Mouse (Mus musculus): ENCODE results near the gene Cfdp1. TPM values are rescaled to one million over a fixed set of nuclear protein-coding genes. Genes with fewer than 3 reads are reported as not detected.
A peak's percentile ranks its signal among the peaks of the same experiment; 100 is the strongest.

Gene Cfdp1
- 205 and 225 TPM in 2 replicates for polyA plus RNA-seq (2016; fragmentation: Nextera tagmentation; extraction: Ambion mirVana)

- under 1% methylated on average over 53 of the region's 53 CpGs for WGBS
Observed at GRCm38 (mm10) chr8:111853861-111854501, at the start of gene Cfdp1. Gene Cfdp1 (minus strand): TSS chr8:111854291.

DNA sequence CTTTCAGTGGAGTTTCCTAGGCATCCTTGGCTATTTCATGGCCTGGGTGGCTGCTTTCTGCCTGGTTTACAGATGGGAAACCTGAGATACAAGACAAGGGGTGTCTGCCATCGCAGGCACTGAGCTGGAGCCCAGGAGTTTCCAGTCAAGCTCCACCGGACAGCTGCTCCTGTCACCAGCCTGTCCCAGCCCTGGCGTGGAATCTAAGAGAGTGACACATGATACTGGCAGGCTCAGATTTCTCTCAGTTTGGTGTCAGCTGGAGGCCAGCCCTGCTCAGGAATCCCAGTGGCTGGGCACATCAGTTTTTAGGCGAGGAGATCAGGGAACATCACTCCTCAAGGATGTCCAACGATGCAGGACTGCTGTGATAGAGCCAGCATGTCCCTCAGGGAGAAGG is 48.0 kb upstream of the Cfdp1 start:
- H3K4me1 ChIP-seq, result 0 out of 2 replicates have a peak, but pooled peaks cover 7% of the 10 kb centered on the region
- WGBS, result 42% methylated on average over 5 of the region's 5 CpGs
- DNase-seq (ENCODE audit: low spot score), result no peak
- no peaks in the 10 kb centered on the region for H3K27me3 ChIP-seq (ENCODE audit: low read depth, poor library complexity, severe bottlenecking)
- no peak overlapping the region for H3K4me3 ChIP-seq
- no peaks in the 10 kb centered on the region for H3K36me3 ChIP-seq
- no peaks in the 10 kb centered on the region for H3K9me3 ChIP-seq (replicated peaks)
- no peak overlapping the region for H3K27ac ChIP-seq (replicated peaks)

More at GRCm38 (mm10) chr8:111853861-111854501, at the start of gene Cfdp1:
- Histone ChIP-seq H3K27me3 (ENCODE audit: low read depth, poor library complexity, severe bottlenecking) (no peaks in the 10 kb centered on the region), H3K36me3 (0 out of 2 replicates have a peak, but pooled peaks cover 3% of the 10 kb centered on the region), H3K4me1 (peaks cover 8% of the 10 kb centered on the region), H3K4me3 (peak within 1 kb of the TSS; percentile 86), H3K9me3 (replicated peaks) (no peaks in the 10 kb centered on the region), H3K27ac (replicated peaks) (peak within 1 kb of the TSS; percentile 82)
- DNase-seq (ENCODE audit: low spot score), result peak; percentile 98

DNA sequence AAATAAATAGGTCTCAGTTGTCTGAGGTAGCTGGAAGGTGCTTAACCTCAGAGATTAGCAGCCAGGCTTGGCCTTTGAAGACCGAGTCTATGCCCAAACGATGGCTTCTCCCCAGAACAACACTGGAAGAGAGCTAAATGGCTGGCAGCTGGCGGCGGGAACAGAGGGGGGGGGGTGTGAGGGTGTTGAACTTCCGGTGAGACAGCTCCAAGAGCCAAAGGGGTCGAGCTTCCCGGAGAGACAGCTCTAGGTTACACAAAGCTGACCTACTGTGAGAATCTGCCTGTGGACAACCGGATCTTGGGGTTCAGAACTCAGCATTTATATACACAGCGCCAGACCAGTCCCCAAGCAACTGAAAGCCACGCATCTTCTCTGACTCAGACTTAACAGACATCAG is 44.5 kb upstream of the Cfdp1 start:
- H3K27ac ChIP-seq (replicated peaks), result no peak overlapping the region
- H3K27me3 ChIP-seq (ENCODE audit: low read depth, poor library complexity, severe bottlenecking), result no peaks in the 10 kb centered on the region
- no peak overlapping the region for H3K4me3 ChIP-seq
- no peaks in the 10 kb centered on the region for H3K9me3 ChIP-seq (replicated peaks)
- no peaks in the 10 kb centered on the region for H3K36me3 ChIP-seq
- no peak for DNase-seq (ENCODE audit: low spot score)
- 30% methylated on average over 10 of the region's 10 CpGs for WGBS
- H3K4me1 ChIP-seq, result 0 out of 2 replicates have a peak, but pooled peaks cover 7% of the 10 kb centered on the region

DNA sequence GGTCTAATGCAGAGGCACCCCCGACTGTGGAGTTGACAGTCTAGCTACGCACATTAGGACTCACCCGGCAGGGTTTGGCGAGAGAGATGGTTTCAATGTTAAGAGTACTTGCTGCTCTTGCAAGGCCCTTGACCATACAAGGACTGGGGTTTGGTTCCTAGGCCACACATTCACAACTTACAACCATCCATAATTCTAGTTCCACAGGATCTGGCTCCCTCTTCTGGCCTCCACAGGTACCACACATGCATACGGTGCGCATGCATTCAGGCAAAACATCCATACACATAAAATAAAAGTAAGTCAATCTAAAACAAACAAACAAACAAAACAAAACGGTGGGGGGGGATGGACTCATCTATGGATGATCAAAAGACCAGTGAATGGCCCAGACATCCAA is 40.9 kb upstream of the Cfdp1 start:
- Histone ChIP-seq H3K36me3 (no peaks in the 10 kb centered on the region), H3K27me3 (ENCODE audit: low read depth, poor library complexity, severe bottlenecking) (peaks cover 27% of the 10 kb centered on the region), H3K27ac (replicated peaks) (no peak overlapping the region), H3K9me3 (replicated peaks) (no peaks in the 10 kb centered on the region), H3K4me3 (no peak overlapping the region), H3K4me1 (peaks cover 14% of the 10 kb centered on the region)
- WGBS, result 87% methylated on average over 7 of the region's 7 CpGs
- no peak for DNase-seq (ENCODE audit: low spot score)

DNA sequence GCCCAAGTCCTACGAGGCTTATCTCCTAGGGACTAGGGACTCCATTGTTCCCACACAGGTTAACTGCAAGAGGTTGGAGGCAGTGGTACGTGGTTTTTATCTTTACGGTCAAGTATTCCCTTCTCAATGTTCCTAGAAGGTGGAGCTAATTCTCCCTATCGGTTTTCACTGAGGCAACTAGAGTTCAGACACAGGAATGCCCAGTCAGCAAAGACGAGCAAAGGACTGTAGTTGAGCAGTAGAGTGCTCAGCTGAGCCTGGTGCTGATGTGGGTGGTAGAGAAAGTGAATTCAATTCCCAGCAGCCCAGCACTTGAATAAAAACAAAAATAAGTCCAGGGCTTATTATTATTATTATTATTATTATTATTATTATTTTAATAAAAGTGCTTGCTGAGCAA is 38.5 kb upstream of the Cfdp1 start:
- H3K9me3 ChIP-seq (replicated peaks), result no peaks in the 10 kb centered on the region
- H3K4me1 ChIP-seq, result peaks cover 14% of the 10 kb centered on the region
- no peak overlapping the region for H3K27ac ChIP-seq (replicated peaks)
- no peak overlapping the region for H3K4me3 ChIP-seq
- H3K36me3 ChIP-seq, result no peaks in the 10 kb centered on the region
- 74% methylated on average over 5 of the region's 5 CpGs for WGBS
- DNase-seq (ENCODE audit: low spot score), result no peak
- peaks cover 49% of the 10 kb centered on the region for H3K27me3 ChIP-seq (ENCODE audit: low read depth, poor library complexity, severe bottlenecking)

DNA sequence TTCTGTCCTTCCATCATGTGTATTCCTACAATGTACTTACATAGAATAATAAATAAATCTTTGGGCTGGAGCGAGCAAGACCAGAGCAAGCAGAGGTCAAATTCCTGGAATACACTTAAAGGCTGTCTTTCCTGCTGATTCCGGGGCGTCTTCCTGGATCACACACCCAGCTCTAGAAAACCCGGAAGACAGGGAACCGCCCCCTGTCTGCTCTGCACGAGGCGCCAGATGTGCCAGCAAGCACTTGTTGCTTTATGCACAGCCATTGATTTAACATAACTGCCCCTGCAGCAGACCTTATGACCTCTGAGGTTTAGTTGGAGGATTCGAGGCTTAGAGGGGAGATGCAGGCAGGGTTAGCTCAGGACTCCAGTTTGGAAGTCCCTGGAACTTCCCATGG is 37.9 kb upstream of the Cfdp1 start:
- 37% methylated on average over 8 of the region's 8 CpGs for WGBS
- H3K9me3 ChIP-seq (replicated peaks), result no peaks in the 10 kb centered on the region
- peaks cover 14% of the 10 kb centered on the region for H3K4me1 ChIP-seq
- no peak overlapping the region for H3K4me3 ChIP-seq
- peak; percentile 18 for DNase-seq (ENCODE audit: low spot score)
- H3K27ac ChIP-seq (replicated peaks), result no peak overlapping the region
- peaks cover 56% of the 10 kb centered on the region for H3K27me3 ChIP-seq (ENCODE audit: low read depth, poor library complexity, severe bottlenecking)
- H3K36me3 ChIP-seq, result no peaks in the 10 kb centered on the region

DNA sequence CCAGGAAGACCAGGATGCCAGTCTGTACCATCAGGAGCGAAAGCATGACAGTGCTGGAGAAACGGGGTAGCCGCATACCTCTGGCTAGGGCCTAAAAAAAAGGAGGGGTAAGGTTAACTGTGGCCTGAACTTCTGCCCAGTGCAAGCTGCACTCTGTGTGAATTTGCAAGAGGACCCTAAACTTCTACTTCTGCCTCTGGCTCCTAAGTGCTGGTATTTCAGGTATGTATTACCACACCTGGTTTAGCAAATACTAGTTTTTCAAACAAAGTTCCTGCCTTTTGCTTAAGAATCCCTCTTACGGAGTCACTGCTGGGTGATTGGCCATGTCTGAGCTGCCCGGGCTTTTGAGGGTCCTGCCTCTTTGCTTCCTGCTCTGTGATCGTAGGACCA is 36.8 kb upstream of the Cfdp1 start:
- H3K36me3 ChIP-seq, result no peaks in the 10 kb centered on the region
- WGBS, result 64% methylated on average over 6 of the region's 6 CpGs
- H3K27ac ChIP-seq (replicated peaks), result no peak overlapping the region
- no peaks in the 10 kb centered on the region for H3K9me3 ChIP-seq (replicated peaks)
- peaks cover 14% of the 10 kb centered on the region for H3K4me1 ChIP-seq
- peaks cover 59% of the 10 kb centered on the region for H3K27me3 ChIP-seq (ENCODE audit: low read depth, poor library complexity, severe bottlenecking)
- no peak for DNase-seq (ENCODE audit: low spot score)
- no peak overlapping the region for H3K4me3 ChIP-seq

DNA sequence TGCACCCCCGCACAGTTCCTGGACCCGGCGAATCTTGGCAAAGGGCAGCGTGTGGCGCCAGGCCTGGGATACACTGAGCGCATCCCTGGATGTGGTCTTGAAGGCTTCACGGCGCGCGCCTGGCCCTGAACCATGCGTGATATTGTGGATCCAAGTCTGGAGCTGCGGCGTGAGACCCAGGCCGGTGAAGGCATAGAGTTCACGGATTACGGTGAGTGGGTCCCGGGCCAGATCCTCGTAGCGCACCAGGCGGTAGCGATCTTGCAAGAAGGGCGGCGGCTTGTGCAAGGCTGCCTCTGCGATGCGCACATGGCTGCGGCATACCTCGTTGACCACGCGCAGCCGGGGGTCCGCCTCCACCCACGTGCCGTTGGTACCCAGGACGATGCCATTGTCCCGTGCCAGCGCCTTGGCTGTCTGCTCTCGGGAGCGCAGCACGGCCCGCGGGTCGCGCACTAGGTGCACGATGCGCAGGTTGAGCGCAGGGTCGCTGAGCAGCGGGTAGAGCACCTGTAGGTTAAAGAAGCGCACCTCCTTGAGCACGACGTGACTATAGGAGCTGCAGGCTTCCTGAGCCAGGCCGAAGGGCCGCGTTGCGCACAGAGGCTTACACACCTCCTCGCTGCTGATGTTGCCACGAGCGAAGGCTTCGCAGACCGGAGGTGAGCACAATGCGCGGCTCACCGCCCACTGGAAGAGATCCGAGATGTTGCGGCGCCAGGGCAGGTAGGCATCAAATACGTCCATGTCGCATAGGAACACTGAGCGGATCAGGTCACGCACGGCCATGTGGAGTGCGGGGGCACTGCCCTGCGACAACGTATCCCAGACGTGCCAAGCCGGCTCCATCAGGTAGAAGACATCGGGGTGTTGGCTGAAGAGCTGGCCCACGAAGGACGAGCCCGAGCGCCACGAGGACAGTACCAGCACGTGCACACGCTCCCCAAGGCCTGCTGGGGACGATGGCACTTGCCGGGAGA is 36.1 kb upstream of the Cfdp1 start:
- H3K27me3 ChIP-seq (ENCODE audit: low read depth, poor library complexity, severe bottlenecking), result peaks cover 59% of the 10 kb centered on the region
- no peaks in the 10 kb centered on the region for H3K9me3 ChIP-seq (replicated peaks)
- WGBS, result 12% methylated on average over 86 of the region's 86 CpGs
- H3K27ac ChIP-seq (replicated peaks), result no peak overlapping the region
- peak overlapping the region; percentile 44 for H3K4me3 ChIP-seq
- H3K4me1 ChIP-seq, result peaks cover 14% of the 10 kb centered on the region
- peak; percentile 19 for DNase-seq (ENCODE audit: low spot score)
- H3K36me3 ChIP-seq, result no peaks in the 10 kb centered on the region

DNA sequence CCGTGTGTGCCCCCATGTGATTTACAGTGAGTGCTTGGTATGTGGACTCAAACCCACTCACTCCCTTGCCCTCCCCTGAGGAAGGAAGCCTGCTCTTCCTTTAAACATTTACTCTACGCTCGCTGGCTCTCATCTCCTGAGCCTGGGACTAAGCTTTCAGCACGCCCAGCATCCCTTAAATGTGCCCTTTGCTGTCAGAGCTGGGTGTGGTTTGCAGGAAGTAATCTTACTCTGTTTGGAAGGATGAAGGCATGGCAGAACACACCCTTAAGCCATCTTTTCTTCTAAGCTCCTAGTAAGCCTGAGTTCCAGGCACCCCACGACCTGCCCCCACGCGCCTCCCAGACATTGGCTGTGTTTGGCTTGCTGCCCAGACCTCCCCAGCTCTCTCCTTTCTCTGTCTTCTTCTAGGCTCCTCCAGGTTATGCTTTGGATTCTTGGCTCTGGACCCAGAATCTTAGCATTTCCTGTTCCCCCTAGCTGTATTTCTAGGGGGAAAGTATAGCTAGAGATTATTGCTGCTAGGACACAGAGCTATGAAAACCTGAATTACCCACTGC is 34.1 kb upstream of the Cfdp1 start:
- Histone ChIP-seq H3K4me1 (peaks cover 14% of the 10 kb centered on the region), H3K9me3 (replicated peaks) (no peaks in the 10 kb centered on the region), H3K27ac (replicated peaks) (no peak overlapping the region), H3K4me3 (no peak overlapping the region), H3K36me3 (no peaks in the 10 kb centered on the region), H3K27me3 (ENCODE audit: low read depth, poor library complexity, severe bottlenecking) (peaks cover 59% of the 10 kb centered on the region)
- 61% methylated on average over 7 of the region's 7 CpGs for WGBS
- no peak for DNase-seq (ENCODE audit: low spot score)

- no peaks in the 10 kb centered on the region for H3K36me3 ChIP-seq
- H3K4me3 ChIP-seq, result no peak overlapping the region
- peaks cover 58% of the 10 kb centered on the region for H3K27me3 ChIP-seq (ENCODE audit: low read depth, poor library complexity, severe bottlenecking)
- WGBS, result 75% methylated on average over 1 of the region's 1 CpGs
- H3K27ac ChIP-seq (replicated peaks), result no peak overlapping the region
- H3K9me3 ChIP-seq (replicated peaks), result no peaks in the 10 kb centered on the region
- no peak for DNase-seq (ENCODE audit: low spot score)
- peaks cover 14% of the 10 kb centered on the region for H3K4me1 ChIP-seq
Observed at GRCm38 (mm10) chr8:111887479-111887878, 33.4 kb upstream of the Cfdp1 start.

- Histone ChIP-seq H3K4me1 (no peaks in the 10 kb centered on the region), H3K36me3 (no peaks in the 10 kb centered on the region), H3K4me3 (no peak overlapping the region), H3K9me3 (replicated peaks) (no peaks in the 10 kb centered on the region), H3K27ac (replicated peaks) (no peak overlapping the region), H3K27me3 (ENCODE audit: low read depth, poor library complexity, severe bottlenecking) (peaks cover 20% of the 10 kb centered on the region)
- 91% methylated on average over 4 of the region's 4 CpGs for WGBS
- DNase-seq (ENCODE audit: low spot score), result no peak
Observed at GRCm38 (mm10) chr8:111883615-111884014, 29.5 kb upstream of the Cfdp1 start.

GRCm38 (mm10) chr8:111881591-111881990 is 27.5 kb upstream of the Cfdp1 start:
- Histone ChIP-seq H3K36me3 (no peaks in the 10 kb centered on the region), H3K9me3 (replicated peaks) (no peaks in the 10 kb centered on the region)
- WGBS, result 9% methylated on average over 2 of the region's 2 CpGs

More at GRCm38 (mm10) chr8:111881591-111881990, 27.5 kb upstream of the Cfdp1 start:
- Histone ChIP-seq H3K4me1 (no peaks in the 10 kb centered on the region), H3K4me3 (no peak overlapping the region), H3K27ac (replicated peaks) (no peak overlapping the region), H3K27me3 (ENCODE audit: low read depth, poor library complexity, severe bottlenecking) (no peaks in the 10 kb centered on the region; the same call in 1 of the 2 replicates)
- DNase-seq (ENCODE audit: low spot score), result peak; percentile 51
